Mouse (Mus musculus) kidney, postnatal 14 days (tissue): ENCODE data around the gene Maz.

Experiments used
- DNase-seq: peaks from one replicate; pipeline ENCODE4 v3.0.0; 2022; ENCODE audit warnings: mixed read lengths

The Maz gene

GRCm38 (mm10) chr7:127026984-127027726 lies at the start of gene Maz:
Gene Maz (minus strand): TSS chr7:127027037.
- peak; percentile 100 for DNase-seq

GRCm38 (mm10) chr7:127076188-127076587 lies 49.4 kb upstream of the Maz start:
- peak; percentile 73 for DNase-seq

GRCm38 (mm10) chr7:127073221-127073620 lies 46.4 kb upstream of the Maz start:
- peak; percentile 27 for DNase-seq

GRCm38 (mm10) chr7:127070871-127071413 lies 44.1 kb upstream of the Maz start:
- DNase-seq = no peak

- no peak for DNase-seq
Observed at GRCm38 (mm10) chr7:127066317-127066716, 39.5 kb upstream of the Maz start.

- DNase-seq = no peak
Observed at GRCm38 (mm10) chr7:127065538-127065937, 38.7 kb upstream of the Maz start.

- no peak for DNase-seq
Observed at GRCm38 (mm10) chr7:127055026-127055585, 28.3 kb upstream of the Maz start.

- peak; percentile 93 for DNase-seq
Observed at GRCm38 (mm10) chr7:127041851-127042672, 15.2 kb upstream of the Maz start, which contains the start of gene Kif22. Gene Kif22 (minus strand): TSS chr7:127042471.

GRCm38 (mm10) chr7:127031244-127031643 lies 4.4 kb upstream of the Maz start:
- no peak for DNase-seq

GRCm38 (mm10) chr7:127030172-127030571 lies 3.3 kb upstream of the Maz start:
- no peak for DNase-seq

- no peak for DNase-seq
Observed at GRCm38 (mm10) chr7:127027885-127028284, 1.0 kb upstream of the Maz start.

- DNase-seq = no peak
Observed at GRCm38 (mm10) chr7:127026616-127026983, 237 bp downstream of the Maz start.

- DNase-seq = peak; percentile 87
Observed at GRCm38 (mm10) chr7:127026161-127026600, 656 bp downstream of the Maz start.

GRCm38 (mm10) chr7:127025556-127026160 lies 1.2 kb downstream of the Maz start:
- DNase-seq = peak; percentile 67

GRCm38 (mm10) chr7:127024755-127025555 lies 1.9 kb downstream of the Maz start:
- DNase-seq = peak; percentile 91

- no peak for DNase-seq
Observed at GRCm38 (mm10) chr7:127023896-127024690, 2.7 kb downstream of the Maz start.

GRCm38 (mm10) chr7:127023272-127023691 lies 3.6 kb downstream of the Maz start:
- DNase-seq = no peak

- no peak for DNase-seq
Observed at GRCm38 (mm10) chr7:127022528-127023271, 4.1 kb downstream of the Maz start.

GRCm38 (mm10) chr7:127021563-127022527 lies 5.0 kb downstream of the Maz start:
- no peak for DNase-seq
